9 mouse cellular contexts compared by ENCODE assay signal in genomic region chr6:36004701-36005100, GRCm38 (mm10).
A peak's percentile ranks its signal among the peaks of the same experiment; 100 is the strongest.
DNase-seq lines count a peak whose midpoint lies in the region; ATAC-seq lines count a peak whose summit lies in the region.
"Had no signal": no experiment of that assay in that cellular context is flagged by ENCODE, and none has a peak within 500 bp of the region (broad histone marks: within the 10 kb centered on the region; RNA-seq: fewer than 3 reads in every experiment).

No protein-coding gene starts in this region.

- H3K4me3 ChIP-seq in forebrain, embryonic 15.5 days: no peak overlapping the region
- H3K4me3 ChIP-seq: liver, embryonic 15.5 days had no signal

- H3K9ac ChIP-seq in forebrain, embryonic 15.5 days (replicated peaks): no peak overlapping the region
- H3K9ac ChIP-seq: liver, embryonic 15.5 days had no signal

- no peaks in the 10 kb centered on the region for H3K9me3 ChIP-seq in forebrain, embryonic 15.5 days
- H3K9me3 ChIP-seq: liver, embryonic 15.5 days had no signal

- H3K27me3 ChIP-seq in forebrain, embryonic 15.5 days: no peaks in the 10 kb centered on the region
- H3K27me3 ChIP-seq: liver, embryonic 15.5 days had no signal

- no peaks in the 10 kb centered on the region for H3K4me1 ChIP-seq in forebrain, embryonic 15.5 days
- H3K4me1 ChIP-seq: liver, embryonic 15.5 days had no signal

- peak; percentile 6 to 74 for DNase-seq in adrenal gland, adult (ENCODE audit: inconsistent age in 2 of 2, low spot score in 1 of 2)
- no peak for DNase-seq in adrenal gland, postnatal 25 days
- DNase-seq in left cerebral cortex, adult 11 months (ENCODE audit: low spot score): peak; percentile 7
- DNase-seq in left cerebral cortex, adult 8-10 months (ENCODE audit: low spot score in 2 of 2): no peak
- peak; percentile 13 for DNase-seq in WW6 (ENCODE audit: low read depth, low spot score)
- no peak for DNase-seq in thymus, adult 18-20 months

- 38% methylated on average over 1 of the region's 1 CpGs for WGBS in forebrain, embryonic 15.5 days

- H3K27ac ChIP-seq in forebrain, embryonic 15.5 days (replicated peaks): no peak overlapping the region
- H3K27ac ChIP-seq: liver, embryonic 15.5 days had no signal

- no peak overlapping the region for H3K4me2 ChIP-seq in forebrain, embryonic 15.5 days (replicated peaks)
- H3K4me2 ChIP-seq: liver, embryonic 15.5 days had no signal

- no peaks in the 10 kb centered on the region for H3K36me3 ChIP-seq in forebrain, embryonic 15.5 days
- H3K36me3 ChIP-seq: liver, embryonic 15.5 days had no signal

- peak; percentile 32; the same call in 1 of the 2 replicates for ATAC-seq in forebrain, embryonic 15.5 days (replicated peaks)
- ATAC-seq in megakaryocyte-erythroid progenitor cell, adult 5-6 weeks (replicated peaks; ENCODE audit: low FRiP score, low TSS enrichment, poor library complexity, severe bottlenecking): 0 out of 2 replicates have a peak, but pooled peaks have one; percentile 68

Comparison
In these comparisons a context has a peak if more than half of its experiments do, and no peak if none do; other contexts are left out.
1. DNase-seq: peak in adrenal gland, adult (2 of 2), left cerebral cortex, adult 11 months (single experiment) and WW6 (single experiment); none in adrenal gland, postnatal 25 days (single experiment), left cerebral cortex, adult 8-10 months (0 of 2) and thymus, adult 18-20 months (0 of 2).